16 mouse cellular contexts compared by ENCODE assay signal in the genomic region with DNA sequence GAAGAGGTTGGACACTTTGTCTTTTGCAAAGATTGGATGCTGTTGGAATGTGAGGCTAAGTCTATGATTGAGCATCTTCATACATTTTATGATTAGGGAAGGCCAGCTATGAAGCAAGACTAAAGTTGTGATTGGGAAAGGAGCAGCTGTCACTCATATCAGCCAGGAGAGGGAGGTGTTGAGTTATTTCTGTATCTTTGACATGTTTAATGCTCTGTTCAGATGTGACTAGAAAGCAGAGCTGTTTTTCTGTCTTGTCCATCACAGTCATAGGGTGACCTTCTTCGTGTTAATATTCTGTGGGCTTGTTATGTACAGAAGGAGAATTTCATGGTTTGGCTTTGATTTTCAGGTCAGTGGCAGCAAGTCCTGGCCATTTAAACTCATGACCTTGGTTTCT.
DNase-seq lines count a peak whose midpoint lies in the region; ATAC-seq and TF ChIP-seq lines count a peak whose summit lies in the region.
"Had no signal": no experiment of that assay in that cellular context is flagged by ENCODE, and none has a peak within 500 bp of the region (broad histone marks: within the 10 kb centered on the region; RNA-seq: fewer than 3 reads in every experiment).

No protein-coding gene starts in this region.

- peak; percentile 59 for DNase-seq in forebrain, embryonic 14.5 days (ENCODE audit: low spot score)
- no peak for DNase-seq in forebrain, embryonic 11.5 days (ENCODE audit: low spot score)
- peak; percentile 11 for DNase-seq in lung, embryonic 14.5 days
- no peak for DNase-seq in lung, postnatal 10 days
- DNase-seq in Muller cell, postnatal 12 days (ENCODE audit: inconsistent ontology term): peak; percentile 16
- DNase-seq in embryonic facial prominence, embryonic 14.5 days (ENCODE audit: low spot score): peak; percentile 41
- DNase-seq in layer of hippocampus, postnatal 25 days (ENCODE audit: extremely low spot score in 1 of 2, low spot score in 1 of 2): no peak
- DNase-seq in MN1 (ENCODE audit: low spot score): no peak
- DNase-seq: gastrocnemius, postnatal 10 days; kidney, adult 11 months; thymus, postnatal 36 days had no signal

- H3K4me2 ChIP-seq in forebrain, embryonic 14.5 days (ENCODE audit: low read length): no peak overlapping the region
- H3K4me2 ChIP-seq in forebrain, embryonic 11.5 days (ENCODE audit: low read depth, low read length, severe bottlenecking): no peak overlapping the region
- H3K4me2 ChIP-seq in lung, embryonic 14.5 days: no peak overlapping the region
- no peak overlapping the region for H3K4me2 ChIP-seq in embryonic facial prominence, embryonic 14.5 days (ENCODE audit: low read depth, low read length)
- H3K4me2 ChIP-seq: heart, embryonic 15.5 days; limb, embryonic 15.5 days had no signal

- 86% methylated on average over 1 of the region's 1 CpGs for WGBS in forebrain, embryonic 14.5 days
- 77% methylated on average over 1 of the region's 1 CpGs for WGBS in forebrain, embryonic 11.5 days
- 56% methylated on average over 1 of the region's 1 CpGs for WGBS in lung, embryonic 14.5 days
- WGBS in embryonic facial prominence, embryonic 14.5 days: 65% methylated on average over 1 of the region's 1 CpGs

- ATAC-seq in forebrain, embryonic 14.5 days: no peak
- ATAC-seq in forebrain, embryonic 11.5 days (replicated peaks; ENCODE audit: low FRiP score): no peak
- no peak for ATAC-seq in lung, embryonic 14.5 days (ENCODE audit: insufficient read depth)
- no peak for ATAC-seq in embryonic facial prominence, embryonic 14.5 days (ENCODE audit: low read depth)

- H3K9ac ChIP-seq in forebrain, embryonic 14.5 days (ENCODE audit: low read length): no peak overlapping the region
- H3K9ac ChIP-seq in forebrain, embryonic 11.5 days (ENCODE audit: low read length): no peak overlapping the region
- H3K9ac ChIP-seq in lung, embryonic 14.5 days: no peak overlapping the region
- H3K9ac ChIP-seq in embryonic facial prominence, embryonic 14.5 days (ENCODE audit: low read depth, low read length): no peak overlapping the region
- H3K9ac ChIP-seq: heart, embryonic 15.5 days; limb, embryonic 15.5 days had no signal

- H3K9me3 ChIP-seq in forebrain, embryonic 14.5 days (replicated peaks; ENCODE audit: control insufficient read depth, low read length): no peaks in the 10 kb centered on the region
- H3K9me3 ChIP-seq in forebrain, embryonic 11.5 days (ENCODE audit: control insufficient read depth, low read length): no peaks in the 10 kb centered on the region
- H3K9me3 ChIP-seq in lung, embryonic 14.5 days (ENCODE audit: low read depth, low read length): no peaks in the 10 kb centered on the region
- H3K9me3 ChIP-seq in embryonic facial prominence, embryonic 14.5 days (ENCODE audit: control insufficient read depth, low read length): no peaks in the 10 kb centered on the region
- H3K9me3 ChIP-seq: forebrain, embryonic 10.5 days; heart, embryonic 15.5 days; limb, embryonic 15.5 days had no signal

- no peaks in the 10 kb centered on the region for H3K36me3 ChIP-seq in forebrain, embryonic 14.5 days (ENCODE audit: control insufficient read depth, insufficient read depth, low read length)
- H3K36me3 ChIP-seq in forebrain, embryonic 11.5 days (ENCODE audit: control insufficient read depth, insufficient read depth, low read length): no peaks in the 10 kb centered on the region
- no peaks in the 10 kb centered on the region for H3K36me3 ChIP-seq in lung, embryonic 14.5 days (ENCODE audit: insufficient read depth)
- H3K36me3 ChIP-seq in embryonic facial prominence, embryonic 14.5 days (ENCODE audit: control insufficient read depth, insufficient read depth, low read length): no peaks in the 10 kb centered on the region
- H3K36me3 ChIP-seq: forebrain, embryonic 10.5 days; heart, embryonic 15.5 days; limb, embryonic 15.5 days had no signal

- H3K4me3 ChIP-seq in forebrain, embryonic 14.5 days (ENCODE audit: low read depth, low read length): no peak overlapping the region
- no peak overlapping the region for H3K4me3 ChIP-seq in forebrain, embryonic 11.5 days (ENCODE audit: low read depth, low read length)
- H3K4me3 ChIP-seq in lung, embryonic 14.5 days (ENCODE audit: low read depth, low read length): no peak overlapping the region
- no peak overlapping the region for H3K4me3 ChIP-seq in embryonic facial prominence, embryonic 14.5 days (ENCODE audit: low read depth, low read length)
- H3K4me3 ChIP-seq: forebrain, embryonic 10.5 days; heart, embryonic 15.5 days; limb, embryonic 15.5 days; myocyte had no signal

- H3K27me3 ChIP-seq in forebrain, embryonic 14.5 days (replicated peaks; ENCODE audit: control insufficient read depth, insufficient read depth, low read length): no peaks in the 10 kb centered on the region
- no peaks in the 10 kb centered on the region for H3K27me3 ChIP-seq in forebrain, embryonic 11.5 days (ENCODE audit: control insufficient read depth, insufficient read depth, low read length)
- H3K27me3 ChIP-seq in lung, embryonic 14.5 days (ENCODE audit: insufficient read depth, low read length): no peaks in the 10 kb centered on the region
- no peaks in the 10 kb centered on the region for H3K27me3 ChIP-seq in embryonic facial prominence, embryonic 14.5 days (replicated peaks; ENCODE audit: control insufficient read depth, insufficient read depth, low read length)
- H3K27me3 ChIP-seq: heart, embryonic 15.5 days; limb, embryonic 15.5 days had no signal

- H3K27ac ChIP-seq in forebrain, embryonic 14.5 days (ENCODE audit: low read depth, low read length): no peak overlapping the region
- no peak overlapping the region for H3K27ac ChIP-seq in forebrain, embryonic 11.5 days (ENCODE audit: low read depth, low read length)
- H3K27ac ChIP-seq in lung, embryonic 14.5 days (ENCODE audit: low read depth): no peak overlapping the region
- H3K27ac ChIP-seq in embryonic facial prominence, embryonic 14.5 days (replicated peaks; ENCODE audit: low read depth, low read length): no peak overlapping the region
- H3K27ac ChIP-seq: forebrain, embryonic 10.5 days; heart, embryonic 15.5 days; limb, embryonic 15.5 days; macrophage had no signal

- peak; percentile 52 for TF ChIP-seq CTCF in lung, embryonic 14.5 days (IDR thresholded peaks at IDR 0.05; ENCODE audit: low read depth)

- H3K4me1 ChIP-seq in forebrain, embryonic 14.5 days (ENCODE audit: control insufficient read depth, insufficient read depth, low read length): no peaks in the 10 kb centered on the region
- H3K4me1 ChIP-seq in forebrain, embryonic 11.5 days (replicated peaks; ENCODE audit: control insufficient read depth, insufficient read depth, low read length): no peaks in the 10 kb centered on the region
- no peaks in the 10 kb centered on the region for H3K4me1 ChIP-seq in lung, embryonic 14.5 days (ENCODE audit: insufficient read depth)
- no peaks in the 10 kb centered on the region for H3K4me1 ChIP-seq in embryonic facial prominence, embryonic 14.5 days (ENCODE audit: control insufficient read depth, insufficient read depth, low read length)
- H3K4me1 ChIP-seq: forebrain, embryonic 10.5 days; limb, embryonic 15.5 days had no signal

Comparison
In these comparisons a context has a peak if more than half of its experiments do, and no peak if none do; other contexts are left out.
1. DNase-seq: peak in forebrain, embryonic 14.5 days (single experiment), lung, embryonic 14.5 days (single experiment), Muller cell, postnatal 12 days (single experiment) and embryonic facial prominence, embryonic 14.5 days (single experiment); none in forebrain, embryonic 11.5 days (single experiment), lung, postnatal 10 days (single experiment), layer of hippocampus, postnatal 25 days (0 of 2) and MN1 (single experiment).